Mouse (Mus musculus) MEL-GATA-1-ER (cell line): ENCODE results near the gene Slc8a3.

Experiments used
- DNase-seq: peaks from one replicate; pipeline ENCODE4 v3.0.0-alpha.2; 2012; ENCODE audit warnings: low read depth; ENCODE audit errors: extremely low read depth

Slc8a3 gene

DNA sequence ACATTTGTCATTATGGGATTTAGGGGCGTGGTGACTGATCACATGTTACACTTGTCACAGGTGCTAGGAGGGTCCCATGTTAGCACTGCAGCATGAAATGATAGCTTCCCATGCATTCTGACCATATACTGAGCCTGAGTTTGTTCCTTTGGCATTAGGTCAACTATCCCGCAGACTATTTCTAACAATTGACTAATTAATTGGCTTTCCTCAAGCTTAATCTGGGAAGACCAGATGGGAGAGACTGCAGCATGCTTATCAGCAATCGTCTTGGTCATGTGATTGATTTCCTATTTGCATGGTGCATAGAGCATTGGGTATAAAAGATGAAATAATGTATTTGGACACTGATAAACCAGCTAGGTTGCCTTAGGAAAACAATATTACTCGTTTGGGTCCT lies 91.9 kb downstream of the Slc8a3 start:
- DNase-seq = no peak

DNA sequence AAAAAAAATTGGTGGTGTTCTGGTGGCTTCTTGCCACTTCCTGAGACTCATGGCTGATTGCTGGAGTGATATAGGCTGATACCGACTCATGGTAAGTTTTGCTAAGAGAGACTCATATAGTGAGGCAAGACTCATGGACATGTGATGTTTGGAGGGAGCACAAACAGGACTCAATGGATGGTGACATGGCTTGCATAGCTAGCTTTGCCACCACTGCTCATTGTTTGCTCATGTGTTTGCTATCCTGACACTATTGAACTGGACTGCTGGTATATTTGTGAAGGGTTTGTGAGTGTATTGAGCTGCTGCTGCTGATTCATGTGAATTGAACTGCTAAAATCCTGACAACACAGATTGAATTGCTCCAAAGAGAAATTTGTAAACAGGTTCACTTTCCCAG lies 95.8 kb downstream of the Slc8a3 start:
- DNase-seq = no peak

DNA sequence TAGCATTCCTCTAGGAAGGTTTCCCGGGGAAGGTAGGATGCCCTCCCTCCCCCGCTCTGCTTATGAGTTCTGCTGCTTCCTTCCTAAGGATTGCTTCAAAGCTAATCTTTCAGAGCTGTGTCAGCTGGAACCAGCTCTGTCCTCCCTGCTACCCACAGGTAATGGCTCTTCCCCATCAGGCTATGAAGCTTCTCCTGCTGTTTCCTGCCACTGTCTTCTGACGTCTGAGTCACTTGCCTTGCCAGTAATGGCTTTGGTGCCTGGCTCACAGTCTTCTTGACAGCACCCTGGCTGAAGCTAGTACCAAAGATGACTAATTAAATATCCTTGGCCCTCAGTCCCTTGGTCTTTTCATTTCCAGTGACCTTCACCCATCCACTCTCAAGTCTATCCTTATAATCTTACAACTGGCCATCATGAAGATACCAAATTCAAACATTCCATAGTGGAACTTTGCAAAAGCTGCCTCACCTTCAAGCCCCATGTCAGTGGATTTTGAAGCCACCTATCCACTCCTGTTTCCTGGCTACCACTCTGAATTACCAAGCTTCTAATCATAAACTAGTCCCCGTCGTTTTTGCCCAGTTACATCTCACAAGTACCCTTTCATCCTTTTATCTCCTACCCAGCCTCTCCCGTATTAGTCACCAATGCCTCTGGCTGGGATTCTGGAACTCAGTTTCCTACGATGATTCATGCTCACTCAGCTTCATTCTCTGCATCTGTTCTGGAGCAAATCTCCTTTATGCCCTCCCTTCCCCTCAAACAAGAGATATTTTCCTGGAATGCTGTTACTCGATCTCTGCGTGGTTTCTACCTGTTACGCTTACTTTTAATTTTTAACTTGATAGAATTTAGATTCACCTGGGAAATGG lies 97.3 kb downstream of the Slc8a3 start:
- DNase-seq = no peak

DNA sequence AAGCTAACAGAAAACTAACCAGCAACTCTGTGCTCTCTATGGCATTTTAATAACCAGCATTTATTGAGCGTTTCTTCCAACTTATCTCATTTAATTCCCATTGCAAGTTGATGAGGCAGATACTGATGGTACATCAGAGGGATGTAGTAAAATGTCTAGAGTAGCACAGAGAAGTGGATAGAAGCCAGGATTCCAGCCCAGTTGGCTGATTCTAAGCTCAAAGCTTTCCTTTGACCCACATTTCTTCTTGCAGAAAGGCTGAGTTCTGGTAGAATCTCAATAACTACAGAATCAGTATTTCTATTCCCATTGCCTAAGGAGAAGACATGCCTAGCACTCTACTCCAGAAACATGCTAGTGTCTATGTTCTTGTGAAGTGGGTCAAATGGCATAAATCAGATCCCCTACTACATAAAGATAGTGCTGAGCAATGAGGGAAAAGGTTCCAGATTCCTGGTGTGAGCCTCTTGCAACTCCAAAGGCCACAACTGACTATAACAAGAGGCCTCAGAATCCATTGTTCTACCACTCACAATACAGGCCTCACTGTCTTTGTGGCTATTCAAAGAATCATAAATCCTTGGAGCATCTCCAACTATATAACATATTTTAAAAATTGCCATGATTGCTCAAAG lies 99.1 kb downstream of the Slc8a3 start:
- no peak for DNase-seq

DNA sequence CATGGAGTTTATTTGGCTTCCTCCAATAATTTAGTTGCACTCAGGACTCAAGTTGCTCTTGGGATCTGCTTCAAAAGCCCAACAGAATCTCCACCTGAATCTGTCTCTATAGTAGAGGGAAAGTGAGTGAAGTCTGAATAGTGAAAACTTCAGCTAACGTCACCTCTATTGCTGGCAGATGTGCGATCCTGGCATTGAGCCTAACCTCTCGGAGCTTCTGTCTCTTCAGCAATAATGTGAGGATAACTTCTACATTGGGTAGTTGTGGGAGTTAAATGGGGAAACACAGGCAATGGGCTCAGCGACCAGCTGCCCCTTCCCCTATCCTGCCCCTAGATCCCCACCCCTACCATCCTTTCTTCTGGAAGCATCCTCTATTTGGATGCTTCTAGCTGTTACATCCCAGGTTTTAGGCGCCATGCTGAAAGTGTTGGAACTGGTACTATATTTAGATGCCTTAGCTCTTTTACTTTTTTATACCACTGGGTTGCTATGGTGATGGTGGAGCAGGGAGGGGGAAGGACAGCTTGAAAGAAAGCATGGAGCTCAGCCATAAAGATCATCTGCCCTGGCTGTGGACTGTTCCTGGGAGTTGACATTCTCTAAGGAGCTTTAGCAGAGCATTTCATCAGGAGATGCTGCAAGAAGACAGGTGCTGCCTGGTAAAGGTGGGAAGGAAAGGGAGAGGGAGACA lies 105.1 kb downstream of the Slc8a3 start:
- no peak for DNase-seq

DNA sequence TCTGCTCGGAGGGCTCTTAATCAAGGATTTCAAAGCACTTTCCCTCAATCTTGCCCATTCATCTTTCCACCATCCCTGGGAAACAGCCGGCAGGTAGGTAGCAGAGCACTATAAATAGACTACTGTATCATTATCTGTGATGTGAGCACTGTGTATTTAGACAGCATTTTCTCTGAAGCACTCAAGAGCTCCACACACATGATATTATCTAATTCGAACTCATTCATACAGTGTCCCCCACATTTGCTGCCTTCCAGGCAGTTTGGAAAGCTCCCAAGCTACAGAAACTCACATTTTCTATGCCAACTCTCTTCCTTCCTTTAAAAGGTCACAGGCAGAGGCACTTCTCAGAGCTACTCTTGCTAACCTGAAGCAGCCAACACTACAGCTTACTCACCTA lies 106.4 kb downstream of the Slc8a3 start:
- no peak for DNase-seq

DNA sequence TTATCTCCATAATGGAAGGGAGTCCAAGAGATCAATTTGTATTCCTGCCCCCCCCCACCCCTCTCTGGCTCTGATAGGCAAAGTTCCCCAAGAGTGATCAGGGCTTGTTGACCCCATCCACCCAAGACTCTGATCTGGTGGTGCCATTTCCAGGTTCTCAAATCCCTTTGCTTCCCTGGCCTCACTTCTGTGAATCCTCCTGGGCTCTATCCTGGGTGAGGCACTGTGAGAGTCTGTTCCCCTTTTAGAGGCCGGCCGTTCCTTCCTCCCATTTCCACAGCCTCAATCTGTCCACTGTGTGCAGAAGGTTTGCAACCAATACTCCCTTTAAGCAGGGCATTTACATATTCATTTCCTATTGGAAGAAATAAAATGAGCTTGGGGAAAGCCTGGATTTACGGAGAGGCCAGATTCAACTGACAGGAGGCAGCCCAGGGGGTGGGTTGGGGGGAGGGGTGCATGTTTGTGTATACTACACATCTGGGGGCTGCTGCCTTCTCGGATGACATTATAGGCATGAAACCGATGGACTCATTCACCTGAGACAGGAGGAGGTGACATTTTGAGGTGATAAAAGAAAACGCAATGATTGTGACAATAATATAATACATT lies 106.9 kb downstream of the Slc8a3 start:
- no peak for DNase-seq

DNA sequence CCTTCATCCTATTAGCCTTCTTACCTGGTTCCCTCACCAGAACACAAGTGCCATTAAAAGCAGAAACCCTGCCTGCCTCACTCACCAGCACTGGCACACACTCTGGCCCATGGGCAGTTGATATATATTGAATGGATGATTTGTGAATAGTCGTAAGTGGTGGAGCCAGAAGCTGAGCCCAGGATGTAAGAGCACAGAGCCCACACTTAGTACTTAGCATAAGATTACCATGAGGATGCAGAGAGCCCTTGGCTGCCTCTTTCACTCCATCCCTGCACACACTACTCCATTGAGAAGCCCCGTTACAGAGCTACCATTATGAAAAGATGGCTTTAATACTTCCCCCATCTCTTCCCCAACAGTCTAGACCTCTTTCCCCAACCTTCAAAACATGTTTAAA lies 108.1 kb downstream of the Slc8a3 start:
- DNase-seq = no peak

DNA sequence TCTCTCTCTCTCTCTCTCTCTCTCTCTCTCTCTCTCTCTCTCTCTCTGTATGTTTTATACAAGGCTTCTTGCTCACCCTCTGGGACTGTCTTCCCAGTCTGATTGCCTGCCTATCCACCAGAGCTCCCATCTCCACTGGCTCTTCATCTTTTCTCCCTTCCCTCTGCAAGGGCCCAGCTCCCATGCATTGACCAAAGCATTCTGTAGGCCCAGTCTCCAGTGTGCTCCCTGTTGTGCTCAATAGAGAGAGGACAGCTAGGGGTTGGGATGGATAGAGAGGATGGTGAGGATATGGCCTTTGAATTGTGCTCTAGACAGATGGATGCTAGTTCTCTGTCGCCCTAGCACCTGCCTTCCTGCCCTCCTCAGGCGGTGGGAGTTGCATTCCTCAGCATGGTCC lies 109.7 kb downstream of the Slc8a3 start:
- DNase-seq = no peak

DNA sequence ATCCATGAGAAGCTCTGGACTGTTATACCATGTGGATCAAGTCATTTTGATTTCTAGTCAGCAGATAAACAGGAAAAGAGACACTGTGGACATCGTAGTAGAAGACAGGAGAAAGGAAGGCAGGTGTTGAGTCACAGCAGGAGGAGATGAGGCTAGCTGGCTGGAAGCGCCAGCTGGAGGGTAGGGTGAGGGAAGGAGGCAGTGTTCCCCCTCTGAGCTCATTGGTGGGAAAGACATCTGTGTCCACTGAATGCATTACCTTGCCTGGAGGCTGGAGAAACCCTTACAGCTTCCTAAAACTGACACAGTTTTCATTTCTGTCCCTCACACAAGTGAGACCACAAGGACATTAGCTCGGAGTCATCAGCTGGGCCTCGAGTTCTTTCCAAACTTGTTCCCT lies 113.6 kb downstream of the Slc8a3 start:
- no peak for DNase-seq

DNA sequence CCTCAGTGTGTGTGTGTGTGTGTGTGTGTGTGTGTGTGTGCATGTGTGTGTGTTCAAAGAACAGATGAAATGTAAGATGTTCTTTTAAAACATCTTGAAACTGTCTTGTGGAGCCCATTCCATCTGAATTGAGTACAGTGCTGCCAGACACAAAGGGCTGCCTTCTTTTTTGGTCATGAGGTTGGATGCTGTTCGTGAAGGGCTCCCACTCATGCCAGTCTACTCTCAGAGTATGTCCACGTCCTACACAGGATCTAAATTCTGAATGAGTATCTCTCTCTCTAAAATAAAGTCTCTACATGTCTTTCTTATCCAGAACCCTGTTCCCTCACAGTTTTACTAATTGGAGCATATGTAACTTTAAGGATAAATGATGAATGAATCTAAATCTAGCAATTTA lies 124.4 kb downstream of the Slc8a3 start:
- no peak for DNase-seq

DNA sequence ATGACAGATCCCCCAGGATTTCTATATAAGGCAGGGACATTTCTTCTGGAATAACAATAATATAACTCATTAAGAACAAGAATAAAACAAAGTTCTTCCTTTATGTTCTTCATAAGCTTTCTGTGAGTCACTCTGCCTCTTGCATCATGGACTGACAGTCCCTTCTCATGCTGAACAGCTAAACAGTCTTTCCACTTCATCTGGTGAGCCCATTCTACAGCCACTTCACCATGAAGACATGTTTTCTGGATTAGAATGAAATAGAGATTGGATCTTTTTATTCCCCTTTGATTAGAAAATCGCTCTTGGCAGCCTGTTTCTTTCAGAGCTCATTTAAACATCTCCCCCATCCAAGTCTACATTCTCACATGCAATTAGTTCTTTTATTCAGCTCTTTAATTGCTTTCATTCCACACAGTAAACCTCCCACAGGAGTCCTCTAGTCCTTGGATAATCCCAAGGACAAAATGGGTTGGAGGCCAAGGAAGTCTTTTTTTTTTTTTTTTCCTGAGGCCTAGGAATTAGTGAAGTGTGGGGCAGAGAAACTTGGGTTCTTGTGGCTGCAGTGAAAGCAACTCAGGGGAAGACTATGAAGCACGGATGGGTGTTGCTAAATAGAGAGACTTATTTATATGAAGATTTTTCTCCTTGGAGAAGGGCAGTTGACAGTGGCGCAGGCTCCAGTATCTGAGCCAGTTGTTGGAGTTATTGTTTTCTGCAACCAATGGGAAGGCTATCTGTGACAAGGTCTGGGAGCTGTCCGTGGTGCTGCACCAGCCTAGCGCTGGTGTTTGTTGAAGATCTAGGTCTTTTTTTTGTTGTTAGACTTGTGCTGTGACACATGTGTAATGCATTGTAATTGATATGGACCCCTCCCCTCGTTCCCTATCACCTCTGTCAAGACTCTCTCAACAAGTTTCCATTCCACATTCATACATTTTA lies 127.1 kb downstream of the Slc8a3 start:
- peak; percentile 33 for DNase-seq

DNA sequence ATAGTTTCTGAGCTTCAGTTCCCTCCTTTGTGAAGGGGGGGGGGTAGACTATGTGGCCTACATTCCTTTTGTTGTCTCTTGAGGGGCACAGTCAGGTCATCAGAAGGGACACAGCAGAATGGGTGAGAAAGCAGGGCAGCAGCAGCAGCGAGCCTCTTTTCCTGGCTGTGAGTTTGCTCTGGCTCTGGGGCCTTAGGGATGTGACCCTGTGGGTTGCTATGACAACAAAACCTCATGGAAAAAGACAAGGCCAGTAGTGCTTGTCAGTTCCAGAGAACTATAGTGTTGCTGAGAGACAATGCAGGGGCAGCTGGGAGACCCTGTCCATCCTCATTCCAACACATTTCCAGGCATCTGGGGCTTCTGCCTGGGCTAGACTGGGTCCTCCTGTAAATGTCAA lies 129.8 kb downstream of the Slc8a3 start:
- DNase-seq = no peak

DNA sequence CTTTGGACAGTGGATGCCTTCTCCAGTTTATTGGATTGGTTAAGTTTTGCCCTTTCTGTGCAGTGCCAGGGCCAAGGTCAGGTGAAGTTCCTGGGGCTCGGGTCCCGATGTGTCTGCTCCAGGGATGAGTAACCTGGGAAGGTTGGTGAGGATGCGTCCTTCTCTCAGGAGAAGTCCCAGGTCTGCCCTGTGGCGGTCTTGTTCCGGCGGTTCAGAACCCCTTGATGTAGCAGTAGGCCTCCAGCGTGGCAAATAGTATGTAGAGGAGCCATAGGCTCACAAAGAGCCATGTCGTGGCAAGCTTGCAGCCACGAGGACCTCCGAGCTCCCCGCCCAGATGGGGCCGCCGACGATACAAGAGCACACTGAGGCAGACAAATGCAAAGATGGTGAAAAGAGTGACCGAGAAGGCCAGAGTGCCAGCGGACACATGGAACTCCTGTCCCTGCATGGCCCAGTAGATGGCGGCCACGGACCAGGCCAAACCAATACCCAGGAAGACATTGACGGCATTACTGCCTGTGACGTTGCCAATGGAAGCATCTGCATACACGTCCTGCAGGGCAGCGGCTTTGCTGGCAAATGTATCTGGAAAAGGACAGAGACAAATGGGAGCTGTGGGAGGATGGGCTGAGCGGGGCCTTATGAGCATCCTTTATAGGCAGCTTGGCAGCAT lies 133.6 kb downstream of the Slc8a3 start:
- DNase-seq = no peak

DNA sequence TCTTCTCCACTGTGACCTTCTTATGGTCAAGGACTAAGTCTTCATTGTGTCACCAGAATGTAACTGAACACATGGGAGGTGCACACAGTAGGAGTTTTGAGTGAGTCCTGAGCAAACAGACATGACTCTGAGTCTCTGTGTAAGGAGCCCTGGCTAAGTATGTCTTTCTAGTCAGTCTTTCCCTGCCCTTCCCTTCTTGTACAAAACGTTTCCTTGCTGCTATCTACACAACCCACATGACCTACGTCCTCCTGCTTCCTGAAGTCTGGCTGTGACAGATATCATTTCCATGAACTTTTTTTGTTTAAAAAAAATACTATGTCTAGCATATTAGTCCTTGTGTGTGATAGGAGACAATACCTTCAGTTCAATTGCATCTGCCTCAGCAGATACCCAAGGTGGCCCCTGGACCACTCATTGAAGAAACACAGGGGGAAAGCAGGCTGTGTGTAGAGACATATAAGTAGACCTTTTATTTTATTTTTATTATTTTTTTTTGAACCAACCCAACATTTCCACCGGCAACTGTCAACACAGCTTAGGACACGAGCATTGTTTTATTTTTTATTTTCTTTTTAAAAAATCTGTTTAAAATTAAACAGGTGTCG lies 135.4 kb downstream of the Slc8a3 start:
- peak; percentile 62 for DNase-seq

DNA sequence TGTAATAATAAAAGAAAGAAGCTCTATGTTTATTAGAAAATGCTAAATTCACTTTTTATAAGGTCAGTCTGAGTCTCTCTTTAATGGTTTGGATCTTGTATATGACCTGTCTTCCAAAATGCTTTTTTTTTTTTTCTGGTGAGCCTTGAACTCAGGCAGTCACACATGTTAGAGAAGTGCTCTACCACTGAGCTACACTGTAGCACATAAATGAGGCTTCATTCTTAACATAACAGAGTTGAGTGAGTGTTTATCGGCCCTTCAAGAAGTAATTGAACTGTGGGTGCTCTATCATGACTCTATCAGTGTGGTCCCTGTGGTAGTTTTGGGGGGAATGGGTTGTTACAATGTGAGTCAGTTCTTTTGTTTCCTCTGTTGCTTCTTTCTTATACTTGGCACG lies 139.0 kb downstream of the Slc8a3 start:
- no peak for DNase-seq

DNA sequence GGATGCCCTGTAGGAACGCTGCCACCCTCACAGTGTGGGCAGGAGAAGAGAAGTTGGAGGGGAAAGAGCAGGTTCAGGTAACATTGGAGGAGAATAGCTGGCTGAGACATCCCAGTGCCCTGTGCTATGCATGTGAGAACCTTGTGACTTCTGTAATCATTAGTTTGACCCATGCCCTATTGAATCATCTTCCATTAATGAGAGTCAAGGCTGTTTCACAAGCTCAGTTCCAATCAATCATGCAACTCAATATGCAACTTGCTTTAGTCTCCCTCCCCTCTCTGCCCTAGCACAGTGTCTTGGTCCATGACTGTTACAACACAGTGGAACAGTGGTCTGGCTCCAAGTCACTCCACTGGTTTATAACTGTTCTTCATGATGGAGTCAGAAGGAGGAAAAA lies 143.3 kb downstream of the Slc8a3 start:
- no peak for DNase-seq

DNA sequence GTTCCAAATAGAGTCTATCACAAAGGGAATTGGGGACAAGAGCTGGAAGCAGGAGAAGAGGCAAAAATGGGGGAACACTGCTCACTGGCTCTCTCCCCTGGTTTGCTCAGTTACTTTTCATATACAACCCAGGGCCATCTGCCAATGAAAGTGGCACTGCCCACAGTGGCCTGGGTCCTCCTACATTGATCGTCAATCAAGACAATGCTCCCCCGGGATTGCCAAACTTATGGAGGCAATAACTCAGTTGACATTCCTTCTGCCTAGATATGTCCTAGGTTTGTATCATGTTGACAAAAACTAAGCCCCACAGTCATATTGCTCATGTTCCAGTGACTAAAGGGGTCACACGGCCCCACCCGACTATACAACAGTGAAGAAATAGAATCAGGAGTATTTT lies 144.0 kb downstream of the Slc8a3 start:
- DNase-seq = no peak

DNA sequence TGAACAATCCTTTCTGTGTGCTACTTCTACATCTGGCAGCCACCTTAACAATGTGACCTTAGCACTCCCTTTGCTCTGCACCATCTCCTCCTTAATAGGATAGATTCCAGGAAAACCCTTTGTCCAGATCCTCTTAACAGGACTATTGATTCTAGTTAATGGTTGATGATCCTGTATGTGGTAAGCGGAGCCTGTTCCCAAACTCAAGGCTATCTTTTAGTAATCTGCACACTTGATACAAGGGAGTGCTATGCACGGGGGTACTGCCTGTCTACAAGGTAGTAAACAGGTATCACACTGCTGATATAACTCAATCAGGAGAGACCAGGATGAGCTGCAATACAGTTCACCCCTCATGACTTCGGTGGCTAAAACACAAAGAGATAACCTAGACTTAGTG lies 144.6 kb downstream of the Slc8a3 start:
- DNase-seq = no peak

DNA sequence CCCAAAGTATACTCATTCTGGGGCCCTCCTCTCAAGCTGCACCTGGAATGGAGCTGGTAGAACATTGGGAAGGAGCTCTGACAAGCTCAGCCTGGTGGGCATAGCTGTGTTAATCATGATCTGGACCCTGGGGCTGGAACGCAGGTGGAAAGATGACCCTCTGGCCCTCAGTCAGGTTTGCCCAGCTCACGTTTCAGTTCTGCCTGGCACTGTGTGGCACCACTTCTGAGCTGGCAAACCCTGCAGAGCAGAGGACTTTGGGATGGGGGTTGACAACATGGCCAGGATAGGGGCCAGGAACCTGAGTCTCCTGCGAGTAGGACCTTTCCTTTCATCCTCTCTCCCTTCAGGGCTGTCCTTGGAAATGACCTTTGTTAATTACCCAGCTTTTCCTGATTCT lies 146.3 kb downstream of the Slc8a3 start:
- no peak for DNase-seq
